Mouse (Mus musculus) forebrain, embryonic 16.5 days (tissue): ENCODE results near the gene Cdkn1c. TPM values are rescaled to one million over a fixed set of nuclear protein-coding genes. Genes with fewer than 3 reads are reported as not detected.
A peak's percentile ranks its signal among the peaks of the same experiment; 100 is the strongest.

ENCODE experiments used
- ATAC-seq: fragments of 200-750 bp; cut with Nextera tagmentation; 2 replicates; pipeline ENCODE4 v1.8.0; 2017; ENCODE audit warnings: mild to moderate bottlenecking, moderate library complexity
- H3K27ac ChIP-seq: fragments of 300-500 bp; sonication (generic); 2 replicates; pipeline ENCODE4 v1.5.1; 2014; ENCODE audit warnings: low read length, control low read depth
- H3K27me3 ChIP-seq: fragments of 300-500 bp; sonication (generic); replicated peaks from 2 replicates; pipeline ENCODE4 v1.6.1; 2014; ENCODE audit warnings: low read length; ENCODE audit not compliant: control insufficient read depth, insufficient read depth
- H3K36me3 ChIP-seq: fragments of 300-500 bp; sonication (generic); 2 replicates; pipeline ENCODE4 v1.6.1; 2014; ENCODE audit not compliant: control insufficient read depth, insufficient read depth
- H3K4me1 ChIP-seq: fragments of 300-500 bp; sonication (generic); replicated peaks from 2 replicates; pipeline ENCODE4 v1.6.1; 2014; ENCODE audit warnings: low read length; ENCODE audit not compliant: control insufficient read depth, insufficient read depth
- H3K4me2 ChIP-seq: fragments of 300-500 bp; sonication (generic); 2 replicates; pipeline ENCODE4 v1.6.1; 2014; ENCODE audit warnings: mild to moderate bottlenecking, low read length, control low read depth
- H3K4me3 ChIP-seq: fragments of 300-500 bp; sonication (generic); replicated peaks from 2 replicates; pipeline ENCODE4 v1.5.1; 2014; ENCODE audit warnings: mild to moderate bottlenecking, low read length, control low read depth
- H3K9ac ChIP-seq: fragments of 300-500 bp; sonication (generic); replicated peaks from 2 replicates; pipeline ENCODE4 v1.6.1; 2014; ENCODE audit warnings: low read depth, low read length, control low read depth
- H3K9me3 ChIP-seq: fragments of 300-500 bp; sonication (generic); 2 replicates; pipeline ENCODE4 v1.6.1; 2016; ENCODE audit warnings: low read length; ENCODE audit not compliant: control insufficient read depth
- WGBS: fragments of 180-500 bp; shearing (Covaris S2); extraction: QIAGEN DNeasy Blood & Tissue Kit; methylation state at CpG from one replicate; pipeline ENCODE4 v1.1.7; 2014; 5-methylcytosine and 5-hydroxymethylcytosine counted together
- polyA plus RNA-seq: library from polyadenylated mRNA; unstranded; fragments of >200 nt; fragmentation: Nextera tagmentation; extraction: Ambion mirVana; gene quantifications from 2 replicates; pipeline ENCODE4 v1.2.1, GENCODE M21; 2015

Gene Cdkn1c
- polyA plus RNA-seq, 1 experiment from 2014 or later: 96.6 TPM

GRCm38 (mm10) chr7:143463865-143464415 lies 3.1 kb upstream of the Cdkn1c start:
- H3K27ac ChIP-seq: no peak overlapping the region
- no peak overlapping the region for H3K9ac ChIP-seq
- 42% methylated on average over 11 of the region's 11 CpGs for WGBS
- H3K4me1 ChIP-seq: peaks cover 14% of the 10 kb centered on the region
- H3K36me3 ChIP-seq: no peaks in the 10 kb centered on the region
- no peak overlapping the region for H3K4me2 ChIP-seq
- ATAC-seq: no peak
- H3K4me3 ChIP-seq: no peak overlapping the region
- H3K9me3 ChIP-seq: peaks cover 14% of the 10 kb centered on the region; the same call in 1 of the 2 replicates
- peaks cover 22% of the 10 kb centered on the region for H3K27me3 ChIP-seq

- 79% methylated on average over 5 of the region's 5 CpGs for WGBS
- H3K4me1 ChIP-seq: peaks cover 10% of the 10 kb centered on the region
Measured at GRCm38 (mm10) chr7:143462516-143462915, 1.7 kb upstream of the Cdkn1c start.

GRCm38 (mm10) chr7:143461920-143462319 lies 1.1 kb upstream of the Cdkn1c start:
- Histone ChIP-seq H3K9ac (no peak overlapping the region), H3K27ac (no peak overlapping the region), H3K4me3 (no peak overlapping the region), H3K4me1 (peaks cover 10% of the 10 kb centered on the region), H3K4me2 (no peak overlapping the region), H3K36me3 (no peaks in the 10 kb centered on the region), H3K9me3 (peaks cover 14% of the 10 kb centered on the region; the same call in 1 of the 2 replicates), H3K27me3 (peaks cover 28% of the 10 kb centered on the region)
- 47% methylated on average over 11 of the region's 11 CpGs for WGBS
- no peak for ATAC-seq

More at GRCm38 (mm10) chr7:143462516-143462915, 1.7 kb upstream of the Cdkn1c start:
- Histone ChIP-seq H3K4me2 (no peak overlapping the region), H3K27me3 (peaks cover 27% of the 10 kb centered on the region), H3K9ac (no peak overlapping the region), H3K4me3 (no peak overlapping the region), H3K36me3 (no peaks in the 10 kb centered on the region), H3K27ac (no peak overlapping the region), H3K9me3 (peaks cover 14% of the 10 kb centered on the region; the same call in 1 of the 2 replicates)
- no peak for ATAC-seq

- H3K4me1 ChIP-seq: peaks cover 10% of the 10 kb centered on the region
- H3K27me3 ChIP-seq: peaks cover 29% of the 10 kb centered on the region
- H3K9me3 ChIP-seq: peaks cover 14% of the 10 kb centered on the region; the same call in 1 of the 2 replicates
- peak; percentile 57 for ATAC-seq
- H3K27ac ChIP-seq: peak overlapping the region; percentile 20; the same call in 1 of the 2 replicates
- H3K9ac ChIP-seq: peak overlapping the region; percentile 43; the same call in 1 of the 2 replicates
- no peaks in the 10 kb centered on the region for H3K36me3 ChIP-seq
- WGBS: 48% methylated on average over 15 of the region's 32 CpGs
- peak overlapping the region; percentile 48 for H3K4me2 ChIP-seq
- H3K4me3 ChIP-seq: peak overlapping the region; percentile 33
Measured at GRCm38 (mm10) chr7:143461294-143461870, 532 bp upstream of the Cdkn1c start.

- peaks cover 26% of the 10 kb centered on the region for H3K27me3 ChIP-seq
Measured at GRCm38 (mm10) chr7:143460217-143460834, 524 bp downstream of the Cdkn1c start.

GRCm38 (mm10) chr7:143459332-143460211 lies 1.3 kb downstream of the Cdkn1c start:
- Histone ChIP-seq H3K27me3 (peaks cover 22% of the 10 kb centered on the region), H3K4me3 (peak overlapping the region; percentile 51), H3K27ac (no peak overlapping the region), H3K4me1 (peaks cover 6% of the 10 kb centered on the region), H3K9me3 (peaks cover 14% of the 10 kb centered on the region; the same call in 1 of the 2 replicates), H3K9ac (peak overlapping the region; percentile 60), H3K4me2 (peak overlapping the region; percentile 58), H3K36me3 (no peaks in the 10 kb centered on the region)
- WGBS: 35% methylated on average over 94 of the region's 100 CpGs
- ATAC-seq: no peak

More at GRCm38 (mm10) chr7:143460217-143460834, 524 bp downstream of the Cdkn1c start:
- Histone ChIP-seq H3K9me3 (peaks cover 14% of the 10 kb centered on the region; the same call in 1 of the 2 replicates), H3K9ac (peak overlapping the region; percentile 60), H3K27ac (peak overlapping the region; percentile 37; the same call in 1 of the 2 replicates), H3K4me1 (peaks cover 10% of the 10 kb centered on the region), H3K4me3 (peak overlapping the region; percentile 51), H3K4me2 (peak overlapping the region; percentile 58), H3K36me3 (no peaks in the 10 kb centered on the region)
- 40% methylated on average over 51 of the region's 60 CpGs for WGBS
- ATAC-seq: no peak

- H3K4me1 ChIP-seq: peaks cover 4% of the 10 kb centered on the region; the same call in 1 of the 2 replicates
- H3K9me3 ChIP-seq: peaks cover 14% of the 10 kb centered on the region; the same call in 1 of the 2 replicates
- no peaks in the 10 kb centered on the region for H3K36me3 ChIP-seq
- H3K4me2 ChIP-seq: peak overlapping the region; percentile 58
- no peak for ATAC-seq
- WGBS: 24% methylated on average over 38 of the region's 38 CpGs
- no peak overlapping the region for H3K27ac ChIP-seq
- peak overlapping the region; percentile 60 for H3K9ac ChIP-seq
- H3K4me3 ChIP-seq: peak overlapping the region; percentile 51
- H3K27me3 ChIP-seq: peaks cover 22% of the 10 kb centered on the region
Measured at GRCm38 (mm10) chr7:143458963-143459331, 1.9 kb downstream of the Cdkn1c start.

- ATAC-seq: no peak
Measured at GRCm38 (mm10) chr7:143447130-143447529, 13.7 kb downstream of the Cdkn1c start.

More at GRCm38 (mm10) chr7:143447130-143447529, 13.7 kb downstream of the Cdkn1c start:
- WGBS: 69% methylated on average over 2 of the region's 2 CpGs
- Histone ChIP-seq H3K4me2 (no peak overlapping the region), H3K4me1 (peaks cover 17% of the 10 kb centered on the region), H3K36me3 (no peaks in the 10 kb centered on the region), H3K9ac (no peak overlapping the region), H3K27me3 (peaks cover 14% of the 10 kb centered on the region), H3K27ac (no peak overlapping the region), H3K9me3 (no peaks in the 10 kb centered on the region), H3K4me3 (no peak overlapping the region)
